Mouse (Mus musculus): ENCODE measurements around the gene Xpnpep1.

The Xpnpep1 gene

DNA sequence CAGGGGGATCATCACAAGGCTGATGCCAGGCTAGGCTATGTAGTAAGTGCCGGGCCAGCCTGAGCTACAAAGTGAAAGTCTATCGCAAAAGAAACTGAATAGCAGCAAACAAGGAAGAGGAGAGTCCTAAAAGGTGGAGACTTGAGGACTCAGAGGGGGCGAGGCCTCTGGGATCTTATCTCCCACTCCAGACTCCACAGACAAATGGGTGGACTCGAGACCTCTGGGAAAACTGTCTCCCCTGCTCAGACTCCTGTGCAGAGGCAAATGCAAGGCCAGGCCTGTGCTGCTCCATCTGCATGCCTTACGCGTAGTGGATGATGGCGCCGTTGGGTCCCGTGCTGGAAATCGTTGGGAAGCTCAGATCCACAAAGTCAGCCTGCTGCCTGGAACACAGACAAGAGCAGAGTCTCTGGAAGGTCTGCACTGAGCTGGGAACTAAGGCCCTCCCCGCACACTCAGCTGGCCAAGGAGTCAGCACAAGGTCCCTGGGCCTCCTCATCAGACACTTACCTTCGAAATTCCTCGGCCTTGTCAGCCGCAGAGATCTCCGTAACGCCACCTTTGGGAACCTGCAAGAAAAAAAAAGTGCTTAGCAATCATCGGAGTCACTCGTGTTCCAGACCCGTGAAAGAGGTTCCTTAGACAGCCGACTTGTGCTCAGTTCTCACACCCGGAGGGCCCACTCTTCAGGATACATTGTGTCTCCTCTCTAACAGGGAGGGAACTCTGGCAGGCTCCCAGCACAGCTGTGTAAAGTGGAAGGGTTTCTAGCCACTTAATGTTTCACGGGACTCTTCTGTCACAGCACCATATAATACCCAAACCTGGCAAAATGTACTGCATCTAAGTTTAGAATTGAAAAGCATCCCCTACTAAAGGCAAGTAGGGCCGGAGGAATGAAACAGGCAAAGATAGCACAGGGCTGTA lies 37.6 kb downstream of the Xpnpep1 start:
- DNase-seq (ENCODE audit: extremely low spot score, low spot score), result no peak

DNA sequence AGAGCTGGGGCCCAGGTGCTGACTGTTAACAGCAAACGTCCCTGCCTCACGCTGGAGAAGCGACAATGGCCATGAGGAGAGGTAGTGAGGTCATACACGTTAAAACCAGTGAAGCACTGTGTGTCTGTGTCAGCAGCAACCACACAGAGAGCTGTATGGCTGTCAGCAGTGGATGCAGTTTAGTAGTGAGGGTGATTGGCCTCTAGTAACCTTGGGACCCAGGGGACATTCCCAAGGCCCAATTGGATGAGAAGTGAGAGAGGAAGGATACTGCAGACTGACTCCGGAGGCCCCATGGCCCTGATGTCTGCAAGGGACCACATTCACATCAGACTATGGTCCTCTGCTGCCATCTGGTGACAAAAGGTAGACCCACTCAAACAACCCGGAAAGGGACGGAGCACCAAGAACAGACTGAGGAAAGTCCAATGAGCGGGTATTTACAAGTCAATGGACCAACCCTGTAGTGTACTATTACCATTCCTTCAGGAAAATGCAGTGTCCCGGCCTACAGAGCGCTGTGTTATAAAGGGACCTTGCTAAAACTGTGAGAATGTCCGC lies 47.1 kb downstream of the Xpnpep1 start:
- DNase-seq (ENCODE audit: extremely low spot score, low spot score), result peak; percentile 30

DNA sequence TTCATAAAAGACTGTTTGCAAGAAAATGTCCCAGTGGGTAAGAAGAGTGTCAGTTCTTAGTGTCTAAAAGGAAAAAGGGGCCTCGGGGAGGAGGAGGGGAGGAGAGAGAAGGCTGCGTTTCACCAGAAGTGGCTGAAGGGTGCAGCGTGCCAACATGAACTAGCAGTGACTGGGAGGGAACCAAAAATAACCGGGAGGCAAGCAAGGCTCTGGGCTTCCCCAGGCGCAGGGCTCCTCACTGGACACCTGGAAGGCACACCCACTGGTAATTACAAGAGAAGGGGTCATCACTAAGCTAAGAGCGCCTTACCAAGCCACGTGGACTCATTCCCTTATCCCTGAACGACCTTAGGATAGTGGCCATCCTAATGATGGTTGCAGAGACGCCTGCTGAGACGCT lies 48.1 kb downstream of the Xpnpep1 start:
- DNase-seq (ENCODE audit: extremely low spot score, low spot score), result no peak

DNA sequence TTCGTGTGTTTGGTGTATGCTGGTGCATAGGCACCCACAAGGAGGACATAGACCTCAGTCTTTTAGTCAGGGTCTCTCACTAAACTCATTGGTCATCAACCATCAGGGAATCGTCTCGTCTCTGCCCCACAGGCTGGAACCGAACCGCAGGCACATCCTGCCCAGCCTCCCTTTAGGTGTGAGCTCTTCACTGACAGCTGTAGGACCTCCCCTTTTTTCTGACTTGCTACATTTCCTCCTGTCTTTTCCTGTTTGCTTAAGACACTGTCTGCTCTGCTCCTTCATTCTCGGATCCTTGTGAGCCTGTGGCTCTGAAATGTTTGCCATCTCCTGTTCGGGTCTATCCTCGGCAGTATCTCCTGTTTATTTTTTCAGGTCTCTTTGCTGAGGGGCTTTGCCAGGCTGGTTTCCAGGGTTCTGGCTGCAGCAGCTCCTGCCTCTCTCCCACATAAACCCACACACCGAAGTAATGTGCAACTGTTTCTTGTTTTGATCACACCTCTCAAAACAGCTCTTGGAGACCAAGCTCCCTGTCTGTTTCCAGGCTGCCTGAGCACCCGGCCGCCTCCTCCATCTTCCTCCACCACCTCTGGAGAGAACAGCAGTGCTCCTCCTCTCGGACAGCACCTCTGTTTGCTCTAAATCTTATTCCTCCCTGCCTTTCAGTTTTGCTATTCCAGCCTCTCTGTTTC lies 60.8 kb downstream of the Xpnpep1 start:
- no peak for DNase-seq (ENCODE audit: extremely low spot score, low spot score)

DNA sequence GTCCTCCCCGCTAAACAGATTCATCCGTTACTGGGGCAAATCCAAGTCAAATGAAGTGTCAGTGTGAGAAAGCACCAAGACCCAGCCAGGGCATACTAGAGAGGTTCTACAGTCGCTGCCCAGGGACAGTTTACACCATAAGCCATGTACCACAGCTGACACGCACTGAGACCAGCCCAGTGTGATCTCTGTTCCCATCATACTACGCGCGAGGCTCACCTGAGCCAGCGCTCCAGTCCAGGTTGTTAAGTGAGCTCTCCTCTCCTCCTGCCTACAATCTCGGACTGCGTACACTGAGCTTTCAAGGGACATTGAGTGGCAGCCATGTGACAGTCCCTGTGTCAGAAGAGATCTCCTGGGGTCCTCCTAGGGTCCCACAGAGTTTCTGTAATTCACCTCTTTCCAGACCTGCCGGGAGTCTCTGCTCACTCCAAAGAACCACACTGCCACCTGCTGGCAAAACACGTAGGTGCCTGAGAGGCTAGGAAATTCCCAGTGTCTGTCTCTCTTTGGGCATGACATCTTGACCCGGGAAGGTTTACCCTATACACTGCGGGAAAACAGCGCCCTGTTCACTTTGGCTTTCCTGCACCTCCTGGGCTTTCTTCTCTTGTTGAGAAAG lies 64.3 kb downstream of the Xpnpep1 start:
- DNase-seq (ENCODE audit: extremely low spot score, low spot score), result peak; percentile 81

DNA sequence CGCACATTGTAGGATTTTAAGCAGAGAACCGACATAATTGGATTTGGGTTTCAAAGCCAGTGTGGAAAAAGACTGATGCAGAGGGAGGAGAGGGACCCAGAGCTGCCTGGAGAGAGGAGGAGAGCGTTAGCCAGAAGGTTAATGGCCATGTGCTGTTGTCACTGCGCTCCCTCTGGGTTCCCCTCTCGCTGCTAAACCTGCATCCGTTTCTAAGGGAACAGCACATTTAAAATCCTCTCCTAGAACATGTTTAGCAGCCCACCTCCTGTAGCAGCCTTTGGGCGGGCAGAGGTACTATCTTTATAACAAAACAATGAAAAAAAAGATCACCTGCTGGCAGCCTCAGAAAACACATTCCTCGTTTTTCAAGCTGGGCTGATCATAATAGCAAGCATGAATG lies 73.7 kb downstream of the Xpnpep1 start:
- no peak for DNase-seq (ENCODE audit: extremely low spot score, low spot score)

DNA sequence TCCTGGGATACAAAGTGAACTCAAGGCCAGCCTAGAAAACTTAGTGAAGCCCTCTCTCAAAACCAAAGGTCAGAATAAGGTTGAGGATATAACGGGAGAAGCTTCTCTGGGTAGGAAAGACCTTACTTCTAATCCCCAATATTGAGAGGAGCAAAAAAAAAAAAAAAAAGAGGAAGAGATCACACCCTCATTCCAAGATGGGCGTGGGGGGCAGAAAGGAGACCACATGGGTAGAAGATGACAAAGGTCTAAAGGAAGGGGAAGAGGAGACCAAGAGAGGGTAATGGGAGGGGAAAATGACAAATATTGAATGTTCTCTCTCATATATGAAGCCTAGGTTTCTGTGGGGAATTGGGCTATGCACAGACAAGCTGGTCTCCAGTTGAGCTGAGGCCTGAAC lies 77.3 kb downstream of the Xpnpep1 start:
- DNase-seq (ENCODE audit: extremely low spot score, low spot score), result no peak

DNA sequence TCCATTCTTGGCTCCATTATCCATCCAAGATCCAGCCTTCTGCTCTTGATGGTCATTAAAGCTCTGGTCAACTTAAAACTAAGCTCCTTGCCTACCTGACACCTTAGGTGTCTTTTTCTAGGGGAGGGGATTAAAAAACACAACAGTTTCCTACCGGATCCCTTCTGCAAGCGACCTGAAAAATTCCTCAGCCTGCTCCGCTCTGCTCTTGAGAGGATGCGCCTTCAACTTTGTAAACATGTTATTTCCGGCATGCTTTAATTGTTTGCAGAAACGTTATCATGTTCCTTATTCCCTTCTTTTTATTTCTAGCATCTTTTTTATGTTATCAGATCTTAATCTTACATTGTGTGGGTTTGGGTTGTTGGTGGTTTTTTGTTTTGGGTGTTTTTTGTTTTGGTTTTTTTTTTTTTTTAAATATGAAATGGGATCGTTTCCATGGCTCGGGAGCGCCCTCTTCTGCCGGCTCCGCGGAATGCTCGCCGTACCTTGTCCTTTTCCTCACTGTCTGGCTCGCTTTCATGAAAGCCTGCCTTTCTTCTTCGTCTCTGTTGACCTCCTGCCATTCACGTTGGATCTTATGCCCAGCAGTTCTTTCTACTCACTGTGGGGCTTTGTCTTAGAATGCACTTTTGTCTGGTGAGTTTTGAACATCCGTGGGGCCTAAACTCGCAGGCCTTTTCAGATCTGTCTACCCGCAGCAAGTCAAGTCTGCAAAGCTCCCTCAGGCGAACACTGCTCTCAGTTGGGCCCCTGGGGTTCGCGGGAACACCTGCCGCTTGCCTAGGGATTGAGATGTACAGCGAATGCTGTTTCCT lies 117.1 kb downstream of the Xpnpep1 start:
- peak; percentile 62 for DNase-seq (ENCODE audit: extremely low spot score, low spot score)

DNA sequence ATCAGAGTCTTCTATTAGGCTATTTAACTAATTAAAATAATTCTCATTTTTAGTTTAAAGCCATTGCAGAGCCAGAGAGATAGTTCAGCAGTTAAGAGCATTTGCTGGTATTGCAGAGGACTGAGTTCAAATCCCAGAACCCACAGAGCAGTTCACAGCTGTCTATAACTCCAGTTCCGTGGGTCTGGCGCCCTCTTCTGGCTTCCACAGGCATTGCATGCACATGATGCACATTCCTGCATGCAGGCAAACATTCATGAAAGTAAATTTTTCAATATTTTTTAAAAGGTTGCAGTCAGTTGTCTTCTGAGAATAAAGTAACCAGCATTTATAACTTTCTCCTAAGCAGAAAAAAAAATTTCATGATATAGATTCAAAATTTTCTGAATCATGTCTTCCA lies 135.8 kb downstream of the Xpnpep1 start:
- DNase-seq (ENCODE audit: extremely low spot score, low spot score), result no peak

DNA sequence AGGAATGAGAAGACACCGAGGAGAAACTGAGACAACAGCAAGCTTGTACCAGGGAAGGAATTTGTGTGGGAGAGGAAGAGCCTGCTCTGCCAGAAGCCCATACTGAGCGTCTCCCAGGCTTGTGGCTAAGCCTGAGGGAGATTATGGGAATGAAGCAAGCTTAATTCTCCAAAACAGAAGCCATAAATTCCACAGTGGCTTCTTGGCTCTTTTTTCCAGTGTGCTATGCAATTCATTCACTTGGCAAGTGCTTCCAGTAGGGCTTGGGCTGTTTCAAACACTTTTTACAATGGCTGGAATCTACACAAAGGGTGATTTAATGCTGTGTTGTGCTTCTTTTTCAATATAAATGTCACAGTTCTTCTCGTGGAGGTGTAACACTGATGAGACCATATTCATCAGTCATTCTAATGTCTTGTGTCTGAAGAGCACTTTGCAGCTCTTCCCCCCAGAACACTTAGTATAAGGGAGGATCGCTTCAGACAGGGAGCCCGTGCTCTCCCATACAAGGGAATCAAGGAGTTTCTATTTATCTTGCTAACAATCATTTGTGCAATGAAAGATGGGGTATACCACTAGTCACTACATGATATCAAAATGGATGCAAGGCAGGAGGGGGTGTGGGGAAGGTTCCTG lies 148.1 kb downstream of the Xpnpep1 start:
- no peak for DNase-seq (ENCODE audit: extremely low spot score, low spot score)
